Mouse (Mus musculus) adrenal gland, adult 2 months (tissue): ENCODE results near the gene Sp110. TPM values are rescaled to one million over a fixed set of nuclear protein-coding genes. Genes with fewer than 3 reads are reported as not detected.
"Not testable (repeated sequence)": the region's sequence is repeated elsewhere in the genome, so short reads cannot be mapped to it uniquely, and the experiment has no call there.

Experiments used
- DNase-seq: peaks from one replicate; pipeline ENCODE4 v3.0.0; 2021
- long read RNA-seq: library from polyadenylated mRNA; stranded (forward); transcript quantifications from one replicate; pipeline ENCODE4 v2.0.0, GENCODE M21; 2021
- polyA plus RNA-seq: library from polyadenylated mRNA; depleted of rRNA; stranded (reverse); fragments of >200 nt; gene quantifications from 2 replicates; pipeline ENCODE4 v1.2.3, GENCODE M21; 2012; rRNA removed
- total RNA-seq, 2 experiments: library from RNA; stranded (reverse); gene quantifications; 2 replicates each; pipeline ENCODE4 v1.2.3; 2021

Gene Sp110
- total RNA-seq (1 to 10 TPM; 3.3 to 4.9 TPM), polyA plus RNA-seq (3.1 and 3.5 TPM in 2 replicates)
- long read RNA-seq, partial matches to known transcripts = 0 of 2 reads
- long read RNA-seq, other reads (novel, unspliced or antisense) = 1 of 2 reads

- DNase-seq = not testable (repeated sequence)
Measured at GRCm38 (mm10) chr1:85598271-85599012, at the start of gene Sp110. TSS of gene Sp110 (minus strand) at chr1:85598817.

GRCm38 (mm10) chr1:85638144-85638543 lies 39.5 kb upstream of the Sp110 start:
- not testable (repeated sequence) for DNase-seq

GRCm38 (mm10) chr1:85636936-85637335 lies 38.3 kb upstream of the Sp110 start:
- DNase-seq = not testable (repeated sequence)

GRCm38 (mm10) chr1:85618689-85619088 lies 20.1 kb upstream of the Sp110 start:
- not testable (repeated sequence) for DNase-seq

- not testable (repeated sequence) for DNase-seq
Measured at GRCm38 (mm10) chr1:85617161-85617560, 18.5 kb upstream of the Sp110 start.

GRCm38 (mm10) chr1:85615819-85616218 lies 17.2 kb upstream of the Sp110 start:
- not testable (repeated sequence) for DNase-seq

GRCm38 (mm10) chr1:85615096-85615495 lies 16.5 kb upstream of the Sp110 start:
- DNase-seq = not testable (repeated sequence)

GRCm38 (mm10) chr1:85610581-85610980 lies 12.0 kb upstream of the Sp110 start:
- DNase-seq = not testable (repeated sequence)

- DNase-seq = not testable (repeated sequence)
Measured at GRCm38 (mm10) chr1:85608361-85608760, 9.7 kb upstream of the Sp110 start.

GRCm38 (mm10) chr1:85604341-85604740 lies 5.7 kb upstream of the Sp110 start:
- DNase-seq = not testable (repeated sequence)

GRCm38 (mm10) chr1:85600794-85601193 lies 2.2 kb upstream of the Sp110 start:
- peak; percentile 46 for DNase-seq

- DNase-seq = not testable (repeated sequence)
Measured at GRCm38 (mm10) chr1:85600078-85600477, 1.5 kb upstream of the Sp110 start, which contains the start of gene Sp140. TSS of gene Sp140 (plus strand) at chr1:85600378.

- not testable (repeated sequence) for DNase-seq
Measured at GRCm38 (mm10) chr1:85592526-85592925, 6.1 kb downstream of the Sp110 start.

GRCm38 (mm10) chr1:85588697-85589096 lies 9.9 kb downstream of the Sp110 start:
- DNase-seq = not testable (repeated sequence)

GRCm38 (mm10) chr1:85581518-85581917 lies 17.1 kb downstream of the Sp110 start:
- DNase-seq = not testable (repeated sequence)

- not testable (repeated sequence) for DNase-seq
Measured at GRCm38 (mm10) chr1:85580578-85580977, 18.0 kb downstream of the Sp110 start.

GRCm38 (mm10) chr1:85580148-85580534 lies 18.5 kb downstream of the Sp110 start:
- DNase-seq = not testable (repeated sequence)

- not testable (repeated sequence) for DNase-seq
Measured at GRCm38 (mm10) chr1:85579199-85580147, 19.1 kb downstream of the Sp110 start.

GRCm38 (mm10) chr1:85578372-85579010 lies 20.1 kb downstream of the Sp110 start:
- DNase-seq = not testable (repeated sequence)

- DNase-seq = not testable (repeated sequence)
Measured at GRCm38 (mm10) chr1:85575376-85575775, 23.2 kb downstream of the Sp110 start, which contains the start of gene G530012D18Rik. TSS of gene G530012D18Rik (plus strand) at chr1:85575676.

- not testable (repeated sequence) for DNase-seq
Measured at GRCm38 (mm10) chr1:85573554-85573953, 25.1 kb downstream of the Sp110 start.

- DNase-seq = not testable (repeated sequence)
Measured at GRCm38 (mm10) chr1:85555261-85555660, 43.4 kb downstream of the Sp110 start.
